Mouse (Mus musculus): ENCODE measurements around the gene Adra1b. TPM values are rescaled to one million over a fixed set of nuclear protein-coding genes. Genes with fewer than 3 reads are reported as not detected.

The Adra1b gene
- total and polyA plus RNA-seq, 3 experiments = 39.3 to 58.3 (median 50.5) TPM

DNA sequence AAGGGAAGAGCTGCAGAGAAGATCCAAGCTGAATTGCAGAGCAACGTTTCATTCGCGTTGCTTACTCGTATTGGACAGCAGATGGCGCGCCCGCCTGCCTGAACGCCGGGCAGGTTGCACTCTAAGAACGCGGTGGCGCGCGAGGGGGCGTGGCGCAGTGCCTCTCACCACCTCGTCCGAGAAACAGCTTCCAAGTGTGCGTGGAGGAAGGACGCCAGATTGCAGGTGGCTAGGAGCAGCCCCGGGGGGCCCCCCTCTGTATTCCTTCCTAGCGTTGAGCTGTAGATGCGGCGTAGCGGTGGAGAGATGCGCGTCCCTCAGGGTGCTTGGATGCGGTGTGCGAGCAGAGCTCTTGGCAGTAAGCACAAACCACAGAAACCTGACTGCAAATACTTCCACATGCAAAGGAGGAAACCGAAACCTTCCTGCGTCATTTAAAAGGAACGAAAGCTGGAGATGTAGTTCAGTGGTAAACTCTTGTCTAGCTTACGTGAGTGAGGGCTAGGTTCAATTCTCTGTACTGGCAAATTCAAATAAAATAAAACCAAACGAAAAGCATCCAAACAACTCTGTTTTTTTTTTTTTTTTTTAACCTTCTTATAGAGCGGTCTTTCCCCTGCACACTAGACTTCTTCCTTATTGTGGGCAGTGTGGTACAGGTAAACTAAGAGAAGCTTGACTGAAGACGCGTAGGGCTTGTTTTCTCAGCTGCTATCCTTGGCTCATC is 133.9 kb downstream of the Adra1b start:
- H3K79me2 ChIP-seq (replicated peaks; ENCODE audit: control insufficient read depth, insufficient read depth, low read length) = no peaks in the 10 kb centered on the region
- no peak overlapping the region for H3K27ac ChIP-seq
- peak; percentile 76 for DNase-seq
- WGBS = 6% methylated on average over 37 of the region's 37 CpGs
- H3K36me3 ChIP-seq (ENCODE audit: control insufficient read depth, insufficient read depth, low read length) = no peaks in the 10 kb centered on the region
- peak overlapping the region; percentile 27 for H3K4me3 ChIP-seq
- no peaks in the 10 kb centered on the region for H3K4me1 ChIP-seq (ENCODE audit: control insufficient read depth, insufficient read depth, low read length)
- TF ChIP-seq CTCF (IDR thresholded peaks at IDR 0.05) (peak; percentile 87), EP300 (IDR thresholded peaks at IDR 0.05; ENCODE audit: insufficient read depth, low read depth, low read length) (no peak)
- no peaks in the 10 kb centered on the region for H3K27me3 ChIP-seq (ENCODE audit: control insufficient read depth, insufficient read depth, low read length)
- intact Hi-C loops (cut with DNase I) = loop anchor here (1.0 to 5.0 kb wide), 3 partner anchors 350 to 686 kb away; no protein-coding TSS in a partner anchor
- H3K9ac ChIP-seq (ENCODE audit: low read depth, low read length) = no peak overlapping the region

DNA sequence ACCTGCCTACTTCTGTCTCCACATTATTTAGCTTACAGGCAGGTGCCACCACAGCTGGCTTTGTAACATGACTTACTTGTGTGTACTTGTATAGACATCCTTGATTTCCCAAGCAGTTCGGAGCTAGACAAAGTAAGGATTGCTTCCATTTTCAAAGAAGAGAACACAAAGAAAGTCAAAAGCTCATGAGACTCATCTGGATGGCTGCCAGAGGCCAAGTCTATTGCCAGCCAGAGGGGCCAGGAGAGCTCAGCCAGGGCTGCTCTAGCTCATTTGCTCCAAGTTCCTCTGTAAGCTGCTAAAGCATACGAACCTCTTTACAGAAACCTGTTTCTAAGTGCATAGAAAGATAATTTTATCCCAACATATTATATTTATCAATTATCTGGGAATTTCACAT is 142.6 kb downstream of the Adra1b start:
- no peak for TF ChIP-seq CTCF (IDR thresholded peaks at IDR 0.05)
- TF ChIP-seq POLR2A (IDR thresholded peaks at IDR 0.05; ENCODE audit: insufficient read depth, low read depth, low read length) = no peak
- no peak for TF ChIP-seq EP300 (IDR thresholded peaks at IDR 0.05; ENCODE audit: insufficient read depth, low read depth, low read length)
- Histone ChIP-seq H3K4me3 (no peak overlapping the region), H3K4me1 (ENCODE audit: control insufficient read depth, insufficient read depth, low read length) (no peaks in the 10 kb centered on the region; the same call in 1 of the 2 replicates), H3K9ac (ENCODE audit: low read depth, low read length) (no peak overlapping the region), H3K79me2 (replicated peaks; ENCODE audit: control insufficient read depth, insufficient read depth, low read length) (no peaks in the 10 kb centered on the region), H3K36me3 (ENCODE audit: control insufficient read depth, insufficient read depth, low read length) (no peaks in the 10 kb centered on the region), H3K27me3 (ENCODE audit: control insufficient read depth, insufficient read depth, low read length) (no peaks in the 10 kb centered on the region), H3K27ac (no peak overlapping the region)
- intact Hi-C loops (cut with DNase I) = no loop called here
- 34% methylated on average over 2 of the region's 2 CpGs for WGBS
- no peak for DNase-seq

DNA sequence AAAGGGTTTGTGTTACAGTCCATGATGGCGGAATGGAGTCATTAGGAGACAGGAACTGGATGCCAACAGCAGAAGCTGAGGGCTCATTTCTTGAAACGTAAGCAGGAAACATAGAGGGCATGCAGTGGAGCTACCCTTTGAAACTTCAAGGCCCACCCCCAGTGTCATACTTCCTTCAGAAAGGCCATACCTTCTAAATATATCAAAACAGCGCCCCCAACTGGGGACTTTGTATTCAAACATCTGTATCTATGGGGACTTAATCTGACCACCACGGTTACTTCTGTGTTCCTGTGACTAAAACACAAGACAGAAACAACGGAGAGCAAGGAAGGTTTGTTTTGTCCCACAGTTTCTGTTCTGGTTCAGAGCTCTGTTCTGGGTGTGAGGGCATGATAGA is 145.6 kb downstream of the Adra1b start:
- Histone ChIP-seq H3K9ac (ENCODE audit: low read depth, low read length) (no peak overlapping the region), H3K4me1 (ENCODE audit: control insufficient read depth, insufficient read depth, low read length) (no peaks in the 10 kb centered on the region; the same call in 1 of the 2 replicates), H3K36me3 (ENCODE audit: control insufficient read depth, insufficient read depth, low read length) (no peaks in the 10 kb centered on the region), H3K4me3 (no peak overlapping the region), H3K27ac (no peak overlapping the region), H3K27me3 (ENCODE audit: control insufficient read depth, insufficient read depth, low read length) (no peaks in the 10 kb centered on the region), H3K79me2 (replicated peaks; ENCODE audit: control insufficient read depth, insufficient read depth, low read length) (no peaks in the 10 kb centered on the region)
- no peak for DNase-seq
- 60% methylated on average over 5 of the region's 5 CpGs for WGBS
- no peak for TF ChIP-seq CTCF (IDR thresholded peaks at IDR 0.05)
- no peak for TF ChIP-seq EP300 (IDR thresholded peaks at IDR 0.05; ENCODE audit: insufficient read depth, low read depth, low read length)
- no peak for TF ChIP-seq POLR2A (IDR thresholded peaks at IDR 0.05; ENCODE audit: insufficient read depth, low read depth, low read length)
- intact Hi-C loops (cut with DNase I) = no loop called here

DNA sequence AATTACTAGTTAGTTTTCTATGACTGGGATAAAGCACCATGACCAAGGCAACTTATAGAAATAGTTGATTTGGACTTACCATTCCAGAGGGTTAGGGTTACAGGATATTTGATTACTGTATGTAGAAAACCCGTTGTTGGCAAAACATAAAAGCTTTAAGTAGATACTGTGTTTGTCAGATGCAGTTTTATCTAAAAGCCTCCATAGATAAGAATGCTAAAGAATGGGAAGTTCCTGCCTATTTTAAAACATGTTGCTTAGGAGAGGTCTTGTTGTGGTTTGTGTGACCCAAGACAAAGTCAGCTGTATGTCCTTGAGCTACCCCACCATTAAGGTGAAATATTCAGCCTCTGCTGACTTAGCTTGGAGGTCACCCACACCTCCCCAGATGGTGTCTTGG is 146.4 kb downstream of the Adra1b start:
- intact Hi-C loops (cut with DNase I) = no loop called here
- TF ChIP-seq EP300 (IDR thresholded peaks at IDR 0.05; ENCODE audit: insufficient read depth, low read depth, low read length) (no peak), CTCF (IDR thresholded peaks at IDR 0.05) (no peak), POLR2A (IDR thresholded peaks at IDR 0.05; ENCODE audit: insufficient read depth, low read depth, low read length) (no peak)
- Histone ChIP-seq H3K9ac (ENCODE audit: low read depth, low read length) (no peak overlapping the region), H3K79me2 (replicated peaks; ENCODE audit: control insufficient read depth, insufficient read depth, low read length) (no peaks in the 10 kb centered on the region), H3K4me1 (ENCODE audit: control insufficient read depth, insufficient read depth, low read length) (no peaks in the 10 kb centered on the region), H3K36me3 (ENCODE audit: control insufficient read depth, insufficient read depth, low read length) (no peaks in the 10 kb centered on the region), H3K27ac (no peak overlapping the region), H3K27me3 (ENCODE audit: control insufficient read depth, insufficient read depth, low read length) (no peaks in the 10 kb centered on the region), H3K4me3 (no peak overlapping the region)
- WGBS = 35% methylated on average over 1 of the region's 1 CpGs
- no peak for DNase-seq

DNA sequence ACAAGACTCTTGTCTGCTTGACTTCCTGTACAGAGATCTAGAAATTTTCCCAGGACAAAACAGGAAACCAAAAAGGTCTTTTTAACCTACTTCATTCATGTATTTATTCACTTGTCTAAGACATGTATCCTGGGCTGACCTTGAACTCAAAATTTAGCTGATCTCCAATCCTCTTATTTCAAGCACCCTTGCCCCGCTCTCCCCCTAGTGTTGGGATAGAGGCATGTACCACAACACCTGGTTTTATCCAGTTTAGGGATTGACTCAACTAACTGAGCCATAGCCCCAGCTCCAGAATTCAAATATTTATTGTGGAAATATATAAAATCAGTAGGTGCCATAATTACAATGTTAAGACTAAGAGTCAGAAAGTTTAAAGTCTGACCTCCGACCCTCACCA is 149.5 kb downstream of the Adra1b start:
- Histone ChIP-seq H3K9ac (ENCODE audit: low read depth, low read length) (no peak overlapping the region), H3K4me3 (no peak overlapping the region), H3K4me1 (ENCODE audit: control insufficient read depth, insufficient read depth, low read length) (no peaks in the 10 kb centered on the region), H3K36me3 (ENCODE audit: control insufficient read depth, insufficient read depth, low read length) (peaks cover 2% of the 10 kb centered on the region; the same call in 1 of the 2 replicates), H3K27ac (no peak overlapping the region), H3K79me2 (replicated peaks; ENCODE audit: control insufficient read depth, insufficient read depth, low read length) (0 out of 2 replicates have a peak, but pooled peaks cover 1% of the 10 kb centered on the region), H3K27me3 (ENCODE audit: control insufficient read depth, insufficient read depth, low read length) (no peaks in the 10 kb centered on the region)
- TF ChIP-seq EP300 (IDR thresholded peaks at IDR 0.05; ENCODE audit: insufficient read depth, low read depth, low read length) (no peak), CTCF (IDR thresholded peaks at IDR 0.05) (peak; percentile 34), POLR2A (IDR thresholded peaks at IDR 0.05; ENCODE audit: insufficient read depth, low read depth, low read length) (no peak)
- whole genome bisulfite sequencing = 70% methylated on average over 2 of the region's 2 CpGs
- DNase-seq = no peak
- intact Hi-C loops (cut with DNase I) = no loop called here
